Mouse (Mus musculus) CH12.LX (cell line): ENCODE measurements around the gene Hsf5. TPM values are rescaled to one million over a fixed set of nuclear protein-coding genes. Genes with fewer than 3 reads are reported as not detected.

Experiments
- DNase-seq: peaks from one replicate; pipeline ENCODE4 v3.0.0-alpha.2; 2013; ENCODE audit errors: extremely low read depth
- H3K27ac ChIP-seq: 2 replicates; pipeline ENCODE4 v1.5.1; 2012; ENCODE audit warnings: low read depth, mild to moderate bottlenecking, control low read depth, moderate library complexity; ENCODE audit not compliant: insufficient read depth
- H3K27me3 ChIP-seq: replicated peaks from 2 replicates; pipeline ENCODE3; 2012; ENCODE audit warnings: inconsistent platforms
- H3K36me3 ChIP-seq, 2 experiments: replicated peaks in 1 of 2; 2 replicates each; pipeline versions ENCODE3 to v1.6.1; 2012; ENCODE audit warnings: inconsistent platforms in 1 of 2, low read length in 1 of 2, mild to moderate bottlenecking in 1 of 2, mixed read lengths in 1 of 2, moderate library complexity in 1 of 2; ENCODE audit not compliant: control insufficient read depth in 1 of 2, insufficient read depth in 1 of 2
- H3K4me1 ChIP-seq, 2 experiments: 2 replicates each; pipeline ENCODE4 v1.6.1; 2012; ENCODE audit warnings: inconsistent platforms in 1 of 2, moderate library complexity in 1 of 2; ENCODE audit not compliant: insufficient read depth in 2 of 2, control insufficient read depth in 1 of 2
- H3K4me2 ChIP-seq: 2 replicates; pipeline ENCODE4 v1.6.1; 2012; ENCODE audit warnings: low read depth, mild to moderate bottlenecking, control low read depth; ENCODE audit not compliant: poor library complexity, insufficient read depth, severe bottlenecking
- H3K4me3 ChIP-seq, 3 experiments: fragments of 150-350 bp in 1 of 3; sonication (generic) in 1 of 3; replicated peaks in 1 of 3; 2 replicates each; pipeline versions ENCODE3 to v1.5.1; 2011 to 2012; ENCODE audit warnings: low read depth in 2 of 3, low read length in 2 of 3, mild to moderate bottlenecking in 2 of 3, moderate library complexity in 2 of 3, control low read depth in 1 of 3, improper control_type of control experiment in 1 of 3, inconsistent platforms in 1 of 3, mixed read lengths in 1 of 3; ENCODE audit not compliant: poor library complexity in 1 of 3
- H3K79me2 ChIP-seq: replicated peaks from 2 replicates; pipeline ENCODE4 v1.6.1; 2012; ENCODE audit warnings: mild to moderate bottlenecking, moderate library complexity; ENCODE audit not compliant: control insufficient read depth, poor library complexity, insufficient read depth, severe bottlenecking; ENCODE audit errors: extremely low read depth
- H3K9ac ChIP-seq: 2 replicates; pipeline ENCODE4 v1.6.1; 2012; ENCODE audit warnings: low read depth, mild to moderate bottlenecking, control low read depth, moderate library complexity; ENCODE audit not compliant: insufficient read depth
- H3K9me3 ChIP-seq: replicated peaks from 2 replicates; pipeline ENCODE3; 2012; ENCODE audit warnings: low read length, inconsistent platforms, mixed read lengths
- BHLHE40 ChIP-seq: IDR thresholded peaks from 2 replicates; pipeline ENCODE4 v1.6.1; 2011; ENCODE audit warnings: mild to moderate bottlenecking, low read depth, low read length, improper control_type of control experiment
- CHD1 ChIP-seq: IDR thresholded peaks from 2 replicates; pipeline ENCODE4 v1.6.1; 2012; ENCODE audit warnings: low read depth, low read length, improper control_type of control experiment, inconsistent platforms
- CHD2 ChIP-seq: IDR thresholded peaks from 2 replicates; pipeline ENCODE4 v1.6.1; 2011; ENCODE audit warnings: low read length, improper control_type of control experiment
- CTCF ChIP-seq, 2 experiments: IDR thresholded peaks in 1 of 2; conservative IDR thresholded peaks in 1 of 2; 2 replicates each; pipeline ENCODE4 v1.5.1; 2011 to 2012; ENCODE audit warnings: low read depth in 2 of 2, low read length in 2 of 2, improper control_type of control experiment in 1 of 2, inconsistent platforms in 1 of 2, mild to moderate bottlenecking in 1 of 2, moderate library complexity in 1 of 2
- E2F4 ChIP-seq: IDR thresholded peaks from 2 replicates; pipeline ENCODE4 v1.6.1; 2011; ENCODE audit warnings: low read depth, low read length, improper control_type of control experiment; ENCODE audit not compliant: insufficient replicate concordance
- ELF1 ChIP-seq: IDR thresholded peaks from 2 replicates; pipeline ENCODE4 v1.6.1; 2014; ENCODE audit warnings: low read depth, mild to moderate bottlenecking, inconsistent platforms, low read length, improper control_type of control experiment
- EP300 ChIP-seq: IDR thresholded peaks from 2 replicates; pipeline ENCODE4 v1.6.1; 2011; ENCODE audit warnings: low read length, improper control_type of control experiment
- ETS1 ChIP-seq: conservative IDR thresholded peaks from 2 replicates; pipeline ENCODE4 v1.6.1; 2012; ENCODE audit warnings: low read depth, mild to moderate bottlenecking, inconsistent platforms, low read length, improper control_type of control experiment, moderate library complexity
- GABPA ChIP-seq: IDR thresholded peaks from 2 replicates; pipeline ENCODE4 v1.6.1; 2012; ENCODE audit warnings: low read depth, low read length, improper control_type of control experiment, inconsistent platforms; ENCODE audit not compliant: insufficient replicate concordance
- HCFC1 ChIP-seq: IDR thresholded peaks from 2 replicates; pipeline ENCODE4 v1.6.1; 2012; ENCODE audit warnings: low read depth, mild to moderate bottlenecking, inconsistent platforms, low read length, improper control_type of control experiment
- IRF4 ChIP-seq: IDR thresholded peaks from 2 replicates; pipeline ENCODE4 v1.6.1; 2014; ENCODE audit warnings: low read depth, mild to moderate bottlenecking, inconsistent platforms, low read length, improper control_type of control experiment
- JUN ChIP-seq: IDR thresholded peaks from 2 replicates; pipeline ENCODE4 v1.6.1; 2011; ENCODE audit warnings: low read depth, mild to moderate bottlenecking, low read length, improper control_type of control experiment, moderate library complexity; ENCODE audit not compliant: insufficient read depth
- JUND ChIP-seq: conservative IDR thresholded peaks from 2 replicates; pipeline ENCODE4 v1.6.1; 2011; ENCODE audit warnings: low read depth, low read length, improper control_type of control experiment
- KAT2A ChIP-seq: IDR thresholded peaks from 2 replicates; pipeline ENCODE4 v1.6.1; 2012; ENCODE audit warnings: low read length, improper control_type of control experiment, inconsistent platforms; ENCODE audit not compliant: insufficient replicate concordance
- MAFK ChIP-seq: IDR thresholded peaks from 2 replicates; pipeline ENCODE4 v1.6.1; 2011; ENCODE audit warnings: low read length, improper control_type of control experiment; ENCODE audit not compliant: insufficient replicate concordance
- MAX ChIP-seq: IDR thresholded peaks from 2 replicates; pipeline ENCODE4 v1.6.1; 2011; ENCODE audit warnings: low read length, improper control_type of control experiment
- MAZ ChIP-seq: IDR thresholded peaks from 2 replicates; pipeline ENCODE4 v1.6.1; 2012; ENCODE audit warnings: low read depth, mild to moderate bottlenecking, inconsistent platforms, low read length, improper control_type of control experiment, moderate library complexity
- MEF2A ChIP-seq: IDR thresholded peaks from 2 replicates; pipeline ENCODE4 v1.6.1; 2014; ENCODE audit warnings: low read depth, mild to moderate bottlenecking, inconsistent platforms, low read length, improper control_type of control experiment, borderline replicate concordance
- MXI1 ChIP-seq: IDR thresholded peaks from 2 replicates; pipeline ENCODE4 v1.6.1; 2011; ENCODE audit warnings: mild to moderate bottlenecking, low read depth, low read length, improper control_type of control experiment
- MYC ChIP-seq: IDR thresholded peaks from 2 replicates; pipeline ENCODE4 v1.6.1; 2011; ENCODE audit warnings: low read depth, mild to moderate bottlenecking, improper control_type of control experiment, low read length
- NELFE ChIP-seq: IDR thresholded peaks from 2 replicates; pipeline ENCODE4 v1.6.1; 2011; ENCODE audit warnings: low read depth, low read length, improper control_type of control experiment
- NRF1 ChIP-seq: IDR thresholded peaks from 2 replicates; pipeline ENCODE4 v1.6.1; 2014; ENCODE audit warnings: low read depth, mild to moderate bottlenecking, inconsistent platforms, low read length, improper control_type of control experiment, moderate library complexity
- PAX5 ChIP-seq: IDR thresholded peaks from 2 replicates; pipeline ENCODE4 v1.6.1; 2012; ENCODE audit warnings: low read length, inconsistent platforms, mixed read lengths
- POLR2A ChIP-seq: IDR thresholded peaks from 2 replicates; pipeline ENCODE4 v1.6.1; 2011; ENCODE audit warnings: low read depth, mild to moderate bottlenecking, improper control_type of control experiment, low read length
- POLR2AphosphoS2 ChIP-seq: IDR thresholded peaks from 2 replicates; pipeline ENCODE4 v1.6.1; 2011; ENCODE audit warnings: low read depth, low read length, improper control_type of control experiment
- RAD21 ChIP-seq: IDR thresholded peaks from 2 replicates; pipeline ENCODE4 v1.6.1; 2011; ENCODE audit warnings: low read depth, mild to moderate bottlenecking, low read length, improper control_type of control experiment, moderate library complexity
- RCOR1 ChIP-seq: conservative IDR thresholded peaks from 2 replicates; pipeline ENCODE4 v1.6.1; 2012; ENCODE audit warnings: low read depth, mild to moderate bottlenecking, inconsistent platforms, low read length, improper control_type of control experiment
- SIN3A ChIP-seq: IDR thresholded peaks from 2 replicates; pipeline ENCODE4 v1.6.1; 2012; ENCODE audit warnings: low read length, improper control_type of control experiment, inconsistent platforms
- SMC3 ChIP-seq: IDR thresholded peaks from 2 replicates; pipeline ENCODE4 v1.6.1; 2011; ENCODE audit warnings: low read depth, low read length, improper control_type of control experiment
- TBP ChIP-seq: conservative IDR thresholded peaks from 2 replicates; pipeline ENCODE4 v1.6.1; 2011; ENCODE audit warnings: low read depth, low read length, improper control_type of control experiment
- TCF12 ChIP-seq: IDR thresholded peaks from 2 replicates; pipeline ENCODE4 v1.6.1; 2014; ENCODE audit warnings: low read depth, mild to moderate bottlenecking, inconsistent platforms, low read length, improper control_type of control experiment
- UBTF ChIP-seq: IDR thresholded peaks from 2 replicates; pipeline ENCODE4 v1.6.1; 2012; ENCODE audit warnings: low read depth, mild to moderate bottlenecking, inconsistent platforms, low read length, improper control_type of control experiment, moderate library complexity
- USF1 ChIP-seq: IDR thresholded peaks from 2 replicates; pipeline ENCODE4 v1.6.1; 2014; ENCODE audit warnings: low read depth, mild to moderate bottlenecking, inconsistent platforms, low read length, improper control_type of control experiment
- USF2 ChIP-seq: conservative IDR thresholded peaks from 2 replicates; pipeline ENCODE4 v1.6.1; 2011; ENCODE audit warnings: low read depth, low read length, improper control_type of control experiment
- ZC3H11A ChIP-seq: IDR thresholded peaks from 2 replicates; pipeline ENCODE4 v1.6.1; 2012; ENCODE audit warnings: low read depth, mild to moderate bottlenecking, inconsistent platforms, low read length, improper control_type of control experiment
- ZKSCAN1 ChIP-seq: IDR thresholded peaks from 2 replicates; pipeline ENCODE4 v1.6.1; 2012; ENCODE audit warnings: low read depth, inconsistent platforms, low read length, improper control_type of control experiment, borderline replicate concordance
- ZMIZ1 ChIP-seq: IDR thresholded peaks from 2 replicates; pipeline ENCODE4 v1.6.1; 2012; ENCODE audit warnings: low read depth, mild to moderate bottlenecking, inconsistent platforms, low read length, improper control_type of control experiment
- ZNF384 ChIP-seq: IDR thresholded peaks from 2 replicates; pipeline ENCODE4 v1.6.1; 2012; ENCODE audit warnings: low read depth, low read length, improper control_type of control experiment, inconsistent platforms
- dilution Hi-C: fragments of 300-500 bp; cut with MboI; formaldehyde crosslinking; loops from 2 replicates; pipeline ENCODE4 v1.14.3; 2020; ENCODE audit warnings: low sequenced_read_pairs; ENCODE audit not compliant: extremely low pct_unique_long_range_greater_than_20kb, extremely low pct_ligation_motif_present
- in situ Hi-C: fragments of 300-500 bp; cut with MboI; formaldehyde crosslinking; loops from 3 replicates; pipeline ENCODE4 v1.14.3; 2019; ENCODE audit warnings: low sequenced_read_pairs, low pct_ligation_motif_present, low pct_unique_long_range_greater_than_20kb, mixed read lengths
- polyA plus RNA-seq: library from polyadenylated mRNA; unstranded; fragments of >175 nt; gene quantifications from 2 replicates; pipeline ENCODE4 v1.2.1, GENCODE M21; 2012; ENCODE audit warnings: low read depth; ENCODE audit not compliant: insufficient read length
- total RNA-seq, 2 experiments: library from RNA; depleted of rRNA; stranded (reverse); fragments of 300-350 nt in 1 of 2; fragments of >200 nt in 1 of 2; gene quantifications; 2 replicates each; pipeline ENCODE4 v1.2.3; 2012 to 2014

The Hsf5 gene
- total and polyA plus RNA-seq, 3 experiments = 0.04 TPM; not detected in 2

GRCm38 (mm10) chr11:87591526-87592353, 25.2 kb upstream of the Hsf5 start, which contains the start of gene Mtmr4:
Gene Mtmr4 (plus strand): TSS chr11:87592162.
- Histone ChIP-seq H3K4me1 (peaks cover 22 to 54% of the 10 kb centered on the region in 2 experiments), H3K36me3 (peaks cover 0 to 6% of the 10 kb centered on the region in 2 experiments), H3K9me3 (no peaks in the 10 kb centered on the region), H3K79me2 (peaks cover 12% of the 10 kb centered on the region), H3K9ac (peak within 1 kb of the TSS; percentile 82), H3K27ac (peak within 1 kb of the TSS; percentile 67), H3K4me3 (peak within 1 kb of the TSS; percentile 69 to 86 (median 76)), H3K4me2 (peak within 1 kb of the TSS; percentile 81), H3K27me3 (no peaks in the 10 kb centered on the region)
- dilution Hi-C loops (no loop called here), in situ Hi-C loops (no loop called here)
- TF ChIP-seq MXI1 (peak; percentile 54; the same call in 1 of the 2 replicates), CTCF (conservative IDR thresholded peaks at IDR 0.05 in 1 of 2, IDR thresholded peaks at IDR 0.05 in 1 of 2; ENCODE audit: low read depth in 2 of 2, low read length in 2 of 2) (no peak), MAFK (no peak), ZNF384 (peak; percentile 82), CHD2 (peak; percentile 94), NELFE (peak; percentile 98), RAD21 (no peak), KAT2A (peak; percentile 86; the same call in 1 of the 2 replicates), RCOR1 (no peak), JUN (no peak), SMC3 (no peak), SIN3A (peak; percentile 80), MAZ (peak; percentile 86), TCF12 (peak; percentile 90), UBTF (0 out of 2 replicates have a peak, but pooled peaks have one; percentile 45), EP300 (no peak), MYC (peak; percentile 86; the same call in 1 of the 2 replicates), ZC3H11A (no peak), MAX (peak; percentile 69), BHLHE40 (peak; percentile 82), POLR2AphosphoS2 (peak; percentile 79; the same call in 1 of the 2 replicates), IRF4 (no peak; the same call in none of the 2 replicates), E2F4 (peak; percentile 88; the same call in 1 of the 2 replicates), PAX5 (no peak), USF1 (no peak), MEF2A (peak; percentile 55; the same call in 1 of the 2 replicates), ETS1 (peak; percentile 55; the same call in 1 of the 2 replicates), POLR2A (peak; percentile 95), ZMIZ1 (peak; percentile 87), TBP (peak; percentile 93), JUND (no peak), HCFC1 (peak; percentile 90), USF2 (no peak), ELF1 (peak; percentile 93), CHD1 (no peak), GABPA (no peak; the same call in 1 of the 2 replicates), ZKSCAN1 (no peak), NRF1 (peak; percentile 84)
- DNase-seq = peak; percentile 100
